Mouse (Mus musculus): ENCODE data around the gene Abca8a. TPM values are rescaled to one million over a fixed set of nuclear protein-coding genes. Genes with fewer than 3 reads are reported as not detected.
A peak's percentile ranks its signal among the peaks of the same experiment; 100 is the strongest.
"Not testable (repeated sequence)": the region's sequence is repeated elsewhere in the genome, so short reads cannot be mapped to it uniquely, and the experiment has no call there.

The Abca8a gene
- polyA plus RNA-seq, 1 experiment from 2014 or later: not detected

DNA sequence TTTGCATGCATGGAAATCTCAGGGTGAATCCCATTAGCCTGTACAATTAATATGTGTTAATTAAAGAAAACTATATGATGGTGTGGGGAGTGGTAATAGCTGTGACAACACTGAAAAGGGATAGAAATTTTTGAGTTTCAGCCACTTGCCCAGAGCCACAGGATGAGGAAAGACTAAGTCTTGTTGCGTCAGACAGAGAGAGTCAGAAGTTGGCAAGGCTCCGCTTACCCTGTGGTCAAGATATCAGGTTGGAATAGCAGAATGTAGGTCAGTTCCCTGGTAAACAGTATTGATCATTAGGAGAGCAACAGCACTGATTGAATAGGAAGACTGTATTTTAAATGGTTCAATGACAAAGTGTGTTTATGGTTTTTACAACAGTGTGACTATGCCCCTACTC, 58.0 kb downstream of the Abca8a start:
- WGBS: 95% methylated on average over 2 of the region's 2 CpGs
- Histone ChIP-seq H3K36me3 (no peaks in the 10 kb centered on the region), H3K27ac (replicated peaks) (no peak overlapping the region), H3K9me3 (replicated peaks) (no peaks in the 10 kb centered on the region), H3K4me1 (no peaks in the 10 kb centered on the region), H3K4me3 (no peak overlapping the region), H3K27me3 (ENCODE audit: low read depth, poor library complexity, severe bottlenecking) (no peaks in the 10 kb centered on the region)
- DNase-seq (ENCODE audit: low spot score): no peak

DNA sequence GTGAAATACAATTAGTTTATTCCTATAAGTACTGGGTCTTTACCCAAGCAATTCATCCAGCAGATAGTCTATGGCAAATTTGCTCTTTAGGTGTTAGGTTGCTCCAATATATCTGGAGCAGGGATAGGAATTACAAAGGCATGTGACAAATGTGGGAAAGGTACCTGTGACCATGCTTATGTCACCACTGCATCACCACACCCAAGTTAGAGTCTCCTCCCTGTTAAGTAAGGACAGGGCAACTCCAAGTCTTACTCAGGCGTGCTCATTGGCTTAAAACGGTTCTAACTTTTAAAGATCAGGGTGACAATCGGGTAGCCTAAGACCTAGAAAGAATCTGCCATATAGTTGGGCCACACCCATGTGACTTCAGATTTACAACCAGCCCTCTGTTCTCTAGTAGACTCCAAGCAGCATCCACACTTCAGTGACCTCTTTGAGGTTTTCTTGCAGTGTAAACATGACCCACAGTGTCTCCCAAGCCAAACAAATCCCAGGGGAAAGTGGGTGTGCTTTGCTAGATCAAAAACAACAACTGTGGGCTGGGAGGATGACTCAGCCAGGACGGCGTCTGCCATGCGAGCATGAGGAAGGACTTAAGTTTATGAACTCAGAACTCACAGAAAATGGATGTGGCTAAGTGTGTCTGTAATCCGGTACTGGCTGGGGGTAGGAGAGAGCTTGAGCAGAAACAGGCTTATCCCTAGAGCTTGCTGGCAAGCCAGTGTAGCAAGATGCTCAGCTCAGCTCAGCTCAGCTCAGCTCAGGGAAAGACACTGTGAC, 66.7 kb downstream of the Abca8a start:
- no peak overlapping the region for H3K4me3 ChIP-seq
- DNase-seq (ENCODE audit: low spot score): no peak
- 79% methylated on average over 7 of the region's 7 CpGs for WGBS
- no peaks in the 10 kb centered on the region for H3K27me3 ChIP-seq (ENCODE audit: low read depth, poor library complexity, severe bottlenecking)
- no peaks in the 10 kb centered on the region for H3K36me3 ChIP-seq
- H3K27ac ChIP-seq (replicated peaks): no peak overlapping the region
- H3K4me1 ChIP-seq: no peaks in the 10 kb centered on the region
- no peaks in the 10 kb centered on the region for H3K9me3 ChIP-seq (replicated peaks)

DNA sequence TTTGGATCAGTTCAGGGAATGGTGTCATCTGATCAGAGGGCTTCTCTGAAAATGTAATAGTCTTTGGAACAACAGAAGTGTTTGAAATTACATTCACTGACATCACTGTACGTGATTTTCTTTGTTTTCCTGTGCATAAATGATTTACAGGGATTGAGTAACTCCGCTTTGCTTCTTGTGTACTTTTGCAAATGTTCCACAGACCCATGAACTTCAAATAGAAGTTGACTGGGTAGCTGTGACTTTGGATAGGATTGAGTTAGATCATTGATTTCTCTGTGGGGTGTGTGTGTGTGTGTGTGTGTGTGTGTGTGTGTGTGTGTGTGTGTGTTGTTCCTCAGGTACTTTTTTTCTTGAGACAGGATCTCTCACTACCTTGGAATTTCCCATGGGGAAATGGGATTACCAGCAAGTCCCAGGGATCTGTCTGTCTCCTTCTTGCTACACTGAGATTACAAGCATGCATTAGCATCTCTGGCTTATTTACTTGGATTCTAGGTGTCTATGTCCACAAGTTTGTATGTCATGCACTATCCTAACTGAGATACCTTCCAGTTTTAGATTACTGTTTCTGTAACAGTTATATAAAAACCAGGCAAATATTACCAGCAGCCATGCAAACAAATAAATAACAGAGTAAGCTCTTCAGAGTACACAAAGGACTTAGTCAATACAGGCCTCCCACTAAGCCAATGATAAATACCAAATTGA, 84.8 kb downstream of the Abca8a start:
- H3K36me3 ChIP-seq: no peaks in the 10 kb centered on the region
- WGBS: 83% methylated on average over 2 of the region's 2 CpGs
- H3K4me1 ChIP-seq: no peaks in the 10 kb centered on the region
- no peak overlapping the region for H3K27ac ChIP-seq (replicated peaks)
- H3K27me3 ChIP-seq (ENCODE audit: low read depth, poor library complexity, severe bottlenecking): no peaks in the 10 kb centered on the region
- no peaks in the 10 kb centered on the region for H3K9me3 ChIP-seq (replicated peaks)
- no peak for DNase-seq (ENCODE audit: low spot score)
- H3K4me3 ChIP-seq: no peak overlapping the region

DNA sequence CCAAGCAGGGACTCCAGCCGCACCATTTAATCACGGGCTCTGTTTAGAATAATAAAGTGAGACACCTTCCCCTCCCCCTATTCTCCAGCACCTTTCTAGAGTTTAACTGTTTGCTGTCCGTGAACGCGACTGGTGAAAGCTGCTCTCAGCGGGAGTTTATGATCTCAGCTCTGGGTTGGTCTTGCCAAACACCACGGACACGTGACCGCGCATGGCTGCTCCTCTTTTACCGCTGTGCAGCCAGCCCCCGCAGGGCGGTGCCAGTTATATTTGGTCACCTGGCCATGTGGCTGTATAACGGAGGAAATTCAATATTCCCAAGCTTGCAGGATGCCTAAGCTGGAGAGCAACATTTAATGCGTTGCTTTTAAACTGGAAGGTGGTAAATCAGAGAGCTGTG, 100.2 kb downstream of the Abca8a start, which contains the start of gene Abca8b:
TSS of gene Abca8b (minus strand) at position 222 of the 400 bp plus-strand sequence.
- Histone ChIP-seq H3K4me3 (peak within 1 kb of the TSS; percentile 53), H3K4me1 (peaks cover 16% of the 10 kb centered on the region)

DNA sequence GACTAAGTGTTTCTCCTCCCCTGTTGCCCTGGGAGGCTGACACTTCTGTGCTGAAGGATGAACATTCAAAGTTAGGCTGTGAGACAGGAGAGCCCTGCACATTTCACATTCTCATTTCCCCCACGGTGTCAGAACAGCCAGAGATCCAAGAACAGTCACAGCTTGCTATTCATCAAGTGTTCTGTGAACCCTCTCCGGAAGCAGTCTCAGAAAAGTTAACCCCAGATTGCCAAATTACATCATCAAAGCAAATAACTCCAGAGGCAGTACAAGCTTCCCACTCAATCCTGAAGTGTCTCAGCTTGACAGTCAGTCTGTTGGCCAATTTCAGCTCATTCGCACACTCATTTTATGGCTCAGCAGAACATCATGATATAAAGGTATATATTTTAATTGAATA, 100.8 kb downstream of the Abca8a start:
- DNase-seq (ENCODE audit: low spot score): no peak
- Histone ChIP-seq H3K4me1 (peaks cover 16% of the 10 kb centered on the region), H3K27me3 (ENCODE audit: low read depth, poor library complexity, severe bottlenecking) (no peaks in the 10 kb centered on the region), H3K27ac (replicated peaks) (no peak overlapping the region), H3K4me3 (peak overlapping the region; percentile 53), H3K36me3 (no peaks in the 10 kb centered on the region), H3K9me3 (replicated peaks) (no peaks in the 10 kb centered on the region)
- WGBS: 21% methylated on average over 3 of the region's 3 CpGs

More for the DNA sequence above, 100.2 kb downstream of the Abca8a start, which contains the start of gene Abca8b:
- Histone ChIP-seq H3K27ac (replicated peaks) (peak within 1 kb of the TSS; percentile 72; the same call in 1 of the 2 replicates), H3K27me3 (ENCODE audit: low read depth, poor library complexity, severe bottlenecking) (no peaks in the 10 kb centered on the region), H3K9me3 (replicated peaks) (no peaks in the 10 kb centered on the region), H3K36me3 (no peaks in the 10 kb centered on the region)
- under 1% methylated on average over 15 of the region's 15 CpGs for WGBS
- DNase-seq (ENCODE audit: low spot score): peak; percentile 68

DNA sequence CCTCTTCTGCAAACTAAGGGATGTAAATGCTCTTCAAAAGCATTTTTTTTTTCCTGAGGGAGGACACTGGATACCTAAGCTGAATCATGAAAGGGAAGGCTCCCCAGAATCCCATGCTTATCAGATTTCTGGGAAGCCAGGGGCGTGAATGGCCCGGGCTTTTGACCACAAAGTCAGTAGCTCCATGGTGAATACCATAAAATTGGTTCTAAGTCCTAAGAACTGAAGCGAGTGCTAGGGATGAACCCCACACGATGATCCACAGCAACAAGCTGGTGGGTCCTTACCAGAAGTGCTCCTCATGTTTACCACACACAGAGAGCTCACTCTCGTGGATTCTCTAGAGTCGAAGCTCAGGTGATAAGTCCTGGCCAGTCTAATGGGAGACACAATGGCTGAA, 101.8 kb downstream of the Abca8a start:
- DNase-seq (ENCODE audit: low spot score): no peak
- Histone ChIP-seq H3K4me1 (peaks cover 16% of the 10 kb centered on the region), H3K4me3 (no peak overlapping the region), H3K9me3 (replicated peaks) (no peaks in the 10 kb centered on the region), H3K27ac (replicated peaks) (no peak overlapping the region; the same call in 1 of the 2 replicates), H3K36me3 (no peaks in the 10 kb centered on the region), H3K27me3 (ENCODE audit: low read depth, poor library complexity, severe bottlenecking) (no peaks in the 10 kb centered on the region)
- WGBS: 61% methylated on average over 6 of the region's 6 CpGs

DNA sequence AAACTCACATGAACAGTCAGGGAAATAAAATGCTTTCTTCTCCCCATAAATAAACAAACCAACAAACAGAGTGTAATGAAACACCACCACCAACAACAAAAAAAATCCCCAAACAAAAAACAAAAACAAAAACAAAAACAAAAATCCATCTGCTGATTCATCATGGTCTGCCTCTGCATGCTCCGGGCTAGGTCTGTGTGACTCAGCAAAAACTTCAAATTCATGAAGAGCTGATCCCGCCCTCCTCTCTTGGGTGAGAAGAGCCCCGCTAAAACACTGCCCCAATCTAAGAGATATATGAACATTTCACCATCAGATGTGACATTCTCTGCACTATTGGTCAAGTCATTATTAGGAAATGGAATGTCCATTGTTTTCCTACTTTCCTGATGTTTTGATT, 104.5 kb downstream of the Abca8a start:
- no peak for DNase-seq (ENCODE audit: low spot score)
- Histone ChIP-seq H3K27me3 (ENCODE audit: low read depth, poor library complexity, severe bottlenecking) (no peaks in the 10 kb centered on the region), H3K27ac (replicated peaks) (no peak overlapping the region), H3K4me1 (peaks cover 20% of the 10 kb centered on the region), H3K4me3 (no peak overlapping the region), H3K36me3 (no peaks in the 10 kb centered on the region), H3K9me3 (replicated peaks) (no peaks in the 10 kb centered on the region)
- 85% methylated on average over 3 of the region's 3 CpGs for WGBS

DNA sequence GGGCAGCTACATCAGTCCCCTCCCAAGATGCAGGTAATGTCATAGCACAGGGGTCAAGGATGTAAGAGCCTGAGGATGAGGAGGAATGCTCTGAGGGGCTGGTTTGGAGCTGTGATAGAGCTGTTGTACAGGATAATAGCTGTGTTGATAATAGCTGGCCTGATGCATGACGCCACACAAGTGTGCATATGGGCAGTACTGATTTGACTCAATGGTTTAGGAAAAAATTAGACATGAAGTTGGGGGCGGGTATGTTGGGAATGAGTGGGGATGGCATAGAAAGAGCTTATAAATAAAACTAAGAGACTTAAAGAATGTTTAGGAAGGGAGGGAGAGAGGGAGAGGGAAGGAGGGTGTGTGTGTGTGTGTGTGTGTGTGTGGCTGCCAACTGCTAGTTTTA, 105.5 kb downstream of the Abca8a start:
- Histone ChIP-seq H3K4me3 (no peak overlapping the region), H3K9me3 (replicated peaks) (no peaks in the 10 kb centered on the region), H3K4me1 (peaks cover 12% of the 10 kb centered on the region), H3K36me3 (no peaks in the 10 kb centered on the region), H3K27ac (replicated peaks) (no peak overlapping the region), H3K27me3 (ENCODE audit: low read depth, poor library complexity, severe bottlenecking) (no peaks in the 10 kb centered on the region)
- 96% methylated on average over 2 of the region's 2 CpGs for WGBS
- no peak for DNase-seq (ENCODE audit: low spot score)

DNA sequence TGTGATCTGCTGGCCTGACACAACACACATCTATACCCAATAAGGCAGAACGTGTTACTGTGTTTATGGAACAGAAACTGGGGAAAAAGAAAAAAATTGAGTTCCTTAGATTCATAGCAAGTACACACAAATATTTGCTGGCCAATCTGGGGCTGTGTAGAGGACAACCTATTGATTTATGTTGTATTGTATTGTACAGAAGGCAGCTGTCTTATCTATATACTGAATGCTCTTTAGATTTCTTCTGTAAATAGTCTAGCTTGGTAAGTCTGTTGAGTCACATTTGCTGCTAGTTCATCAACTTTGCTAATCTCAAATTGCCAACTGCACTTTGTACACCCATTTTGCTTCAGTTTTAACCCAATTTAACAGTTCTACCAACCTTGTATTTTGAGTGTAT, 107.6 kb downstream of the Abca8a start:
- Histone ChIP-seq H3K27ac (replicated peaks) (no peak overlapping the region), H3K27me3 (ENCODE audit: low read depth, poor library complexity, severe bottlenecking) (no peaks in the 10 kb centered on the region), H3K9me3 (replicated peaks) (no peaks in the 10 kb centered on the region), H3K4me1 (0 out of 2 replicates have a peak, but pooled peaks cover 4% of the 10 kb centered on the region), H3K4me3 (no peak overlapping the region), H3K36me3 (no peaks in the 10 kb centered on the region)
- WGBS: 56% methylated on average over 1 of the region's 1 CpGs
- no peak for DNase-seq (ENCODE audit: low spot score)

DNA sequence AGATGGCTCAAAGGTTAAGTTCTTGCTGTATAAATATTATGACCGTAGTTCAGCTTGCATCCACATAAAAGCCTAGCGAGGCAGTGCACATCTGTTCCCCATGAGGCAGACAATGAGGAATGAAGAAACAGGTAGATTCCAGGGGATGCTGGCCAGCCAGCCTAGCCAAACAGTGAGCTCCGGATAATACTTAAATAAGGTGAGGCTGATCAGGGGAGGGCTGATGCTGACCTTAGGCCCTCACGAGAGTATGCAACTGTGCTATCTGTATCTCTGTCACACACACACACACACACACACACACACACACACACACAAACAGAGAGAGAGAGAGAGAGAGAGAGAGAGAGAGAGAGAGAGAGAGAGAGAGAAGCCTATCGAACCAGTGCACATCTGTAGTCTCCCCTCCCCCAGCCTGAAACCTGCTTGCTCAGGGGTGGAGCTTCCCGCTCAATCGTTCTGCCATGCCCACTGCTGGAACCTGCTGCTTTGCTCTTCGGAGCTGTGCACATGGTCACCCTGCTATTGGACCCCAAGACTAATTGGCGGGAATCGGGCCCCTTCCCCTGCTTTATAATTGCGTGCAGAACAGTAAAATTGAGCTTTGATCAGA, 108.2 kb downstream of the Abca8a start:
- not testable (repeated sequence) for H3K9me3 ChIP-seq (replicated peaks); H3K4me3 ChIP-seq; H3K27ac ChIP-seq (replicated peaks); H3K36me3 ChIP-seq; DNase-seq (ENCODE audit: low spot score); H3K27me3 ChIP-seq (ENCODE audit: low read depth, poor library complexity, severe bottlenecking); H3K4me1 ChIP-seq
- WGBS: 61% methylated on average over 11 of the region's 11 CpGs

DNA sequence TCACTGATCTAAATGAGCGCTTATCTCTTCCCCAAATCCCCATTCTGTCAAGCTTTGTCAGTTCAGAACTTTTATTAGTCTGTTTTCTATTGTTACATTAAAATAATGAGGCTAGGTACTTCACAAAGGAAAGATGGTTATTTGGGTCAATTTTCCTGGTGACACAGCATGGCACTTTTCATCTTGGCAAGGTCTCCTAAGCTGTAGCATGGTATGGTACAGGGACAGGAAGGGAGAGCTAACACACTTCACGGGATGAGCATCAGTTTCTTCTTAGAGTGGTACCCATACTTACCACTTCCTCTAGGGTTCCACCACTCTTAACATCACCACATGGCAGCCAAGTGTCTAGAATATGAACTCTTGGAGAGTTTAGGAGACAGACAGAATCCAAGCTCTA, 113.9 kb downstream of the Abca8a start:
- DNase-seq (ENCODE audit: low spot score): no peak
- Histone ChIP-seq H3K4me3 (no peak overlapping the region), H3K9me3 (replicated peaks) (no peaks in the 10 kb centered on the region), H3K27ac (replicated peaks) (no peak overlapping the region), H3K36me3 (no peaks in the 10 kb centered on the region), H3K4me1 (no peaks in the 10 kb centered on the region), H3K27me3 (ENCODE audit: low read depth, poor library complexity, severe bottlenecking) (no peaks in the 10 kb centered on the region)
- 91% methylated on average over 2 of the region's 2 CpGs for WGBS

All from midbrain, embryonic 10.5 days (tissue).